Mouse (Mus musculus) lung, adult 2 months (tissue): Measurements from ENCODE around the gene Lao1. TPM values are rescaled to one million over a fixed set of nuclear protein-coding genes. Genes with fewer than 3 reads are reported as not detected.

Experiments
- DNase-seq: peaks from one replicate; pipeline ENCODE4 v3.0.0; 2022
- H3K4me1 ChIP-seq: fragments of 200-500 bp; 2 replicates; pipeline ENCODE4 v1.6.1; 2011; ENCODE audit warnings: low read length; ENCODE audit not compliant: control insufficient read depth, insufficient read depth
- H3K4me3 ChIP-seq: fragments of 200-500 bp; replicated peaks from 2 replicates; pipeline ENCODE3; 2011; ENCODE audit warnings: low read depth, mild to moderate bottlenecking, control low read depth, low read length; ENCODE audit errors: extremely low read depth
- CTCF ChIP-seq: fragments of 200-500 bp; IDR thresholded peaks from 2 replicates; pipeline ENCODE4 v1.5.1; 2011; ENCODE audit warnings: mild to moderate bottlenecking, low read length, control low read depth; ENCODE audit not compliant: insufficient read depth
- POLR2A ChIP-seq: fragments of 200-500 bp; IDR thresholded peaks from 2 replicates; pipeline ENCODE4 v1.6.1; 2011; ENCODE audit warnings: low read depth, mild to moderate bottlenecking, control low read depth, low read length, borderline replicate concordance; ENCODE audit errors: extremely low read depth
- whole genome bisulfite sequencing: fragments of 180-500 bp; shearing (Covaris S2); methylation state at CpG from one replicate; pipeline ENCODE4 v1.1.7; 2018; 5-methylcytosine and 5-hydroxymethylcytosine counted together
- polyA plus RNA-seq: library from polyadenylated mRNA; depleted of rRNA; stranded (reverse); fragments of >200 nt; gene quantifications from 2 replicates; pipeline ENCODE4 v1.2.3, GENCODE M21; 2012; rRNA removed

Lao1 gene
- polyA plus RNA-seq, 1 experiment, result not detected

DNA sequence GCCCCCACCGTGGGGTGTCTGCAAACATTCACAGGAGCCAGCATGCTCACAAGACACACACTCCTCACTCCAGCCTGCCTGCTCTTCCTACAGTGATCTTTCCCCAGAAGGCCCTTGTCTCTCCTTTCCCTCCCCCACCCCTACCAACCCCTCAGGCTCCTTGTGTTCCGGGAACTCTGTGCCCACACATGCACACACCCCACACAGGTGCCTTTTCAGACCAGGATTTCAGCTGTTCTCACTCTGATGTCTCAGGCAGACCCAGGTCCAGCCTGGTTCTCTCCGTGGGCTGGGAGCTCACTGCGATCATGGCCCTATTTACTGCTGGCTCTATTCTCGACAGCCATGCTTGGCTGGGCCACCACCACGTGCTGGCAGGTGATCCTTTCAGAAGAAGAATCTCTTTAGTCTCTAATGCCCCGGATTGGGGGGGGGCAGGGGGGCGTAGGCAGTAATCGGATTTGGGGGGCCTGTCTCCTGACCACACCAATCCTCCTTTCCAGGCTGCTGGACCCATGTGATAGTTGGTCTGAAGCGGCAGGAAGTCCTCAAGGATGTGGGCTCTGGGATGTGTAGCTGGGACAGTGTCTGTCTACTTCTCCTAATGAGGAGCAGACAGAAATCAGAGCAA is 49.8 kb downstream of the Lao1 start:
- WGBS, result 68% methylated on average over 10 of the region's 10 CpGs
- DNase-seq, result no peak
- Histone ChIP-seq H3K4me3 (no peak overlapping the region), H3K4me1 (no peaks in the 10 kb centered on the region)
- TF ChIP-seq POLR2A (no peak), CTCF (no peak)

DNA sequence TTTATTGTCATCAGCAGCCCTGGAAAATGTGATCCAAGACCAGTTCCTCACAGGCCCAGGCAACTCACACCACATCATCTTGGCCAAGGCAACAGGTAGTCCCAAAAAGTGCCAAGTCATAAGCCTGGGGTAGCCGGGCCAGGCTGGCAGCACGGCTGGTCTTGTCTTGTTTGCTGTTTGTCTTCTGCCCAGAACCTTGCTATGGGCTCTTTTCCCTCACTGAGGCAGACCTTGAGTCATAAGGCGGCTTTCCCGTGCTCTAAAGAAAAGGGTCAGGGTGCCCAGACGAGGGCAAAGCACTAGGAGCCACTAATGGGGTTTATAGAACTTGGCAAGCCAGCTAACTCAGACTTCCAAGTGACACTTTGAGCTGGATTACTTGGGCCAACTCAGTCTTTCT is 51.7 kb downstream of the Lao1 start:
- H3K4me3 ChIP-seq, result no peak overlapping the region
- TF ChIP-seq CTCF (no peak), POLR2A (no peak)
- no peaks in the 10 kb centered on the region for H3K4me1 ChIP-seq
- 82% methylated on average over 5 of the region's 5 CpGs for WGBS
- DNase-seq, result no peak

DNA sequence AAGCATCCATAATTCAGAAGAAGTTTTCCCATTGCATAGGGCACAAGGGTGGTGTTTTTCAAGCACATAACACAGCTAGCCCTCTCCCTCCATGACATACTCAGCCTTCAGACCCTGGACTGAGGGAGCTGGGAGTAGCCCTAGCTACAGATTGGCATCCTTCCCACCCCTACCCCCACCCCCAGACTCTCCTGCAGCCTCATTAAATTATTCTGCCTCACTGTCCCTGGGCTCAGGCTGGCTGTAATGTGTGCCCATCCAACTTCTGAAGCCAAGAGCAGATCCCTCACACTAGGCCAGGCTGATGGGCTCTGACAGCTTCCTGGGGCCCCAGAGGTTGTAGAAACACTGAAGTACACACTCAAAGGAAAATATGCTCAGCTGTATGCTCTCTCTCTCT is 53.6 kb downstream of the Lao1 start:
- no peak for DNase-seq
- H3K4me3 ChIP-seq, result no peak overlapping the region
- TF ChIP-seq CTCF (no peak), POLR2A (no peak)
- H3K4me1 ChIP-seq, result no peaks in the 10 kb centered on the region

DNA sequence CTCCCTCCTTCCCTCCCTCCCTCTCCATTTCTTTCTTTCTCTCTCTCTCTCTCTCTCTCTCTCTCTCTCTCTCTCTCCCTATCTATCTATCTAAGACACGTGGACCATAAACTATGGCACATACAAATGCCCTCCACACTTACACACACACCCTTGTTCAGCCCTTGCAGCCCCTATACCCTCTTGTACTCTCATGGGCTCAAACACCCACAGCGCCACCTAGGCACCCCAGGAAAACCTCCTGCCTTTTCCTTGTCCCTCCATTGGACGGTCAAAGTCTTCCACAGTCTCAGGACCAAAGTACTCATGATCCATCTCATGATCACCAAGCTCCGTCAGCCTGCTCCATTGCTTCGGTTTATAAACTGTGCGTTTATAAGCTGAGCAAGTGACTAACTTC is 54.2 kb downstream of the Lao1 start:
- WGBS, result 67% methylated on average over 6 of the region's 6 CpGs
- Histone ChIP-seq H3K4me3 (no peak overlapping the region), H3K4me1 (no peaks in the 10 kb centered on the region)
- no peak for DNase-seq
- TF ChIP-seq CTCF, result no peak
- no peak for TF ChIP-seq POLR2A

DNA sequence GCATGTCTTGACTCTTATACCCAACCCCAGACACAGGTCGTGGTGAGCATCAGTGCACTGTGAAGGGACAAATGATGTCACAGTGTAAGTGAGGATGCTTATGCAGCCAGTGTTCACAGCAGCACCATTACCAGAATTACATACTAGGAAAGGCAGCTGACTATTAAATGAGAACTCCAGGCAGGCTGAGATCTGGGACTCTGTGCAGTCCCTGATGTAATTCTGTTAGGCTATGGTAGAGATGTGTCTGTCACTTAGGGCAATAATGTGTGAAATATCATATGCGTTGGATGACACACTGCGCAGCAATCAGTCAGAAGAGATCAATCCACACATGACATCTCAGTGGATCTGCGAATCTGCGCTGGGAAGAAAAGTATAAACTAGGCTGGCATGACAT is 55.7 kb downstream of the Lao1 start:
- H3K4me3 ChIP-seq, result no peak overlapping the region
- H3K4me1 ChIP-seq, result no peaks in the 10 kb centered on the region
- no peak for TF ChIP-seq CTCF
- TF ChIP-seq POLR2A, result no peak
- DNase-seq, result no peak
- WGBS, result 88% methylated on average over 5 of the region's 5 CpGs

Other genes starting within 250 kb of the Lao1 start
- not detected in 2 replicates for gene Olfr1340, start 241.4 kb upstream of the Lao1 start, polyA plus RNA-seq
- gene Olfr1339, start 229.4 kb upstream of the Lao1 start, polyA plus RNA-seq, result not detected in 2 replicates
- not detected in 2 replicates for gene Olfr1338, start 202.8 kb upstream of the Lao1 start, polyA plus RNA-seq
- gene Olfr1337, start 179.0 kb upstream of the Lao1 start, polyA plus RNA-seq, result not detected in 2 replicates
- gene Olfr1335, start 151.6 kb upstream of the Lao1 start, polyA plus RNA-seq, result not detected in 2 replicates
- gene Olfr1333, start 125.3 kb upstream of the Lao1 start, polyA plus RNA-seq, result not detected in 2 replicates
- gene Olfr1331, start 96.9 kb upstream of the Lao1 start, polyA plus RNA-seq, result not detected in 2 replicates
- gene Olfr1330, start 73.0 kb upstream of the Lao1 start, polyA plus RNA-seq, result not detected in 2 replicates
- not detected in 2 replicates for gene Olfr1329, start 44.1 kb upstream of the Lao1 start, polyA plus RNA-seq
- not detected in 2 replicates for gene Olfr1328, start 23.0 kb upstream of the Lao1 start, polyA plus RNA-seq
- gene Slc2a1, start 147.1 kb downstream of the Lao1 start, polyA plus RNA-seq, result 32.0 and 39.0 TPM in 2 replicates
- gene Zfp691, start 212.6 kb downstream of the Lao1 start, polyA plus RNA-seq, result 8.9 and 10.1 TPM in 2 replicates
- 0.06 and 0.66 TPM in 2 replicates for gene Ermap, start 228.4 kb downstream of the Lao1 start, polyA plus RNA-seq
- 18.1 and 24.0 TPM in 2 replicates for gene Svbp, start 233.7 kb downstream of the Lao1 start, polyA plus RNA-seq